Mouse (Mus musculus): ENCODE data around the gene Hist1h2be. TPM values are rescaled to one million over a fixed set of nuclear protein-coding genes. Genes with fewer than 3 reads are reported as not detected.

Gene Hist1h2be
- polyA plus RNA-seq (2015; fragmentation: Illumina TruSeq; extraction: RNeasy Lipid Tissue Mini Kit (QIAGEN cat#74804); ENCODE audit: low read depth, low replicate concordance): 6.4 TPM

DNA sequence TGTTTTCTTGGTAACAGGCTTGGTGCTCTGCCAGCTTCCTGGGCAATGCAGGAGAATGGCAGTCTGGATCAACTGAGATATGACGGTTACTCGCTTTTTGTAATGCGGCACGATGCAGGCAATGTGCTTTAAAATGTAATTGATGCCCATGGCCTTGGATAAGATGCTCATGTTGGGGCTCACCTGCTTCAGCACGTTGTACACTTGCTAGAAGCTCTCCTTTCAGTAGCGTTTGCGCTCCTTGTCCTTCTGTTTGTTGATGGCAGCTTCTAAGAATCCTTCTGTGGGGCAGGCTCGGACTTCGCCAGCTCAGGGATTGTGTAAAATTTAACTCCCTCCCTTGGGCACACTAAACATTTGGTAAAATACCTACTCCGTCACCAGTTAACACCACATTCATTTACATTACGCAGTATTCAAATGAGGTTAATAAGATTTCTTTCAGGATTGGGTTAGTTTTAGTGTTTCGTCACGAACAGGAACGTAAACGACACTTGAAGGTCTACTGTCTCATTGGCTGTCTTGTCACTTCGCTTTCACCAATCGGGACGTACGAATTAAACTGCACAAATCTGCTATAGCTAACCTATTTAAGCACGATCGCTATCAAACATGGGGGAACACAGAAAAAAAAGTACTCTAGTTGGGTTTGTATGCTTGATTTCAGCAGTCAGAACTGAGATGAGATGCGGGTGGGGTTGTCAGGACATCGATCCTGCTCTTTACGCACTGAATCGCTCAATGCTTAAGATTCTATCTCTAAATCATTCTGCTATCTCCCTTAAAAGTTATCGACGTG, at the start of gene Hist1h2be:
Gene Hist1h2be (minus strand): TSS at position 392 of the 799 bp plus-strand sequence.

DNA sequence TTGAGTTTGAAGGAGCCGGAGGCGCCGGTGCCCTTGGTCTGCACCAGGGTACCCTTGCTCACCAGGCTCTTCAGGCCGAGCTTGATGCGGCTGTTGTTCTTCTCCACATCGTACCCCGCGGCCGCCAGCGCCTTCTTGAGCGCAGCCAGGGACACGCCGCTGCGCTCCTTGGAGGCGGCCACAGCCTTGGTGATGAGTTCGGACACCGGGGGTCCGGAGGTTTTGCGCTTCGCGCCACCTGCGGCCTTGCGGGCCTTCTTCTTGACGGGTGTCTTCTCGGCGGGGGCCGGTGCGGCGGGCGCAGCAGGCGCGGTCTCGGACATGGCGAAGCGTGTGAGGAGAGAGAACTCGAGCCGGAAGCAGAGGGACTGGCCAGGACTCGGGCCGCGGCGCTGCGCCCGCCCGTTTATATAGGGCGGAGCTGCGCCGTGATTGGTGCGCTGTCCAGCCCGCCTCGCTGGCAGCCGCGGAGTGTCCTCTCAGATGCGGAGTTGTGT, 1.3 kb upstream of the Hist1h2be start, which contains the start of gene Hist1h1e:
Gene Hist1h1e (minus strand): TSS at position 384 of the 497 bp plus-strand sequence.

DNA sequence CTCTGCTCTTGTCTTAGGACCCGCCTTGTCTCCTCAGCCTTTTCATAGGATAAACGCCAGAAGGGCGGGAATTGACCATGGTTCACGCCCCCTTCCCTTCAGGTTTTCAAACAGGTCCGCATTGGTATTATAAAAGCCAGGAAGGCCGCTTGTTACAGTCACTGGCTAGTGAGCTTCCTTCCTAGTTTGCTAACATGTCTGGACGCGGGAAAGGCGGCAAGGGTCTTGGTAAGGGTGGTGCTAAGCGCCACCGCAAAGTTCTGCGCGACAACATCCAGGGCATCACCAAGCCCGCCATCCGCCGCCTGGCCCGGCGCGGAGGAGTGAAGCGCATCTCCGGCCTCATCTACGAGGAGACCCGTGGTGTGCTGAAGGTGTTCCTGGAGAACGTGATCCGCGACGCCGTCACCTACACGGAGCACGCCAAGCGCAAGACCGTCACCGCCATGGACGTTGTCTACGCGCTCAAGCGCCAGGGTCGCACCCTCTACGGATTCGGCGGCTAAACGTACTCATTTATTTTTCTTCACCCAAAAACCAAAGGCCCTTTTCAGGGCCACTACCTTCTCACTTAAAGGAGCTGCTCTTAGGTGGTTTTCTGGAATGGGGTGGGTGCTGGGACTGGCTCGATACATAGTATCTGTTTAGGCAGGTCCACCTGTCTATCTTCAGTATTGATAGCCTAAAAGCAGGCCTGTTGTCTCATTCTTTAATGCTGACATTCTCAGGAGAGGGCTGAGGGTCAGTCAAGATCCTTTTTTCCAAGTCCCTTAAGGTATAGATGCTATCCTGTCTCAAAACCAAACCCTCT, 39.3 kb downstream of the Hist1h2be start, which contains the start of gene Hist1h4d:
Gene Hist1h4d (plus strand): TSS at position 191 of the 811 bp plus-strand sequence.

DNA sequence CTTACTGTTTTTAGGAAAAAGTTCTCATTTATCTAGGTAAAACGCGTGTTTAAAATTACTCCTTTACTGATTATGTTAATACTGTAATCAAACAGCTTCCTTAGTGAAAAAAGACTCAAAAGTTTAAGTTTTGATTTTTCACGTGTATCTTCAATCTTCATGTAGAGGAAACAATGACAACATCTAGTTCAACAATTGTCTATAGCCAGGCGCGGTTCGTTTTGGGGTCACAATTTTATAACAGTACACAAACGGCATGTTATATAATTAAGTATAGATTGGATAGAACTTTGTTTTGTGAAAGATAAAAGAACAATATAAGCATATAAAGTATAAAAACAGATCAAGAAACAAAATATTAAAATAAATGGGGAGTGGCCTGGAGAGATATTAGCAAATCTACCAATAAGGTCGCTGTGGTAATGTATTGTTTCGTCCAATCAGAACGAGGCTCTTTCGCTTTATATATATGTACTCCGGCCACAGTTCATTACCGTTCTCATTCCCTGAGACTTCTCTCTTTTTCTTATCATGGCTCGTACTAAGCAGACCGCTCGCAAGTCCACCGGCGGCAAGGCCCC, 45.6 kb downstream of the Hist1h2be start, which contains the start of gene Hist1h3d:
Gene Hist1h3d (plus strand): TSS at position 493 of the 581 bp plus-strand sequence.

DNA sequence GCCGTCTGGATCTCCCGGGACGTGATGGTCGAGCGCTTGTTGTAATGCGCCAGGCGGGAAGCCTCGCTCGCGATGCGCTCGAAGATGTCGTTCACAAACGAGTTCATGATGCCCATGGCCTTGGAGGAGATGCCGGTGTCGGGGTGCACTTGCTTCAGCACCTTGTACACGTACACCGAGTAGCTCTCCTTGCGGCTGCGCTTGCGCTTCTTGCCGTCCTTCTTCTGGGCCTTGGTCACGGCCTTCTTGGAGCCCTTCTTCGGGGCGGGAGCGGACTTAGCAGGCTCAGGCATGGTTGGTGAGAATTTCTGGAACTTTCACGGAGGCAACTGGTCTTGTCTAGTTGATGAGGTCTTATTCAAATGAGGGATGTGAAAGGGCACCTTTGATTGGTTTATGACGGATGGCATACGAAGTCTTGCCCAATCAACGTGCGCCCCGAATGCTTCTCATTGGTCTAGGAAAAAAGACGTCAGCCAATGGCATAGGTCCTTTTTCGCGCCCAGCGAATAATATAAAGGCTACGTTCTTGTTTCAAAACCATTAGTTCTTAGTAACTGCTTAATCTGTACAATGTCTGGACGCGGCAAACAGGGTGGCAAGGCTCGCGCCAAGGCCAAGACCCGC, 46.9 kb downstream of the Hist1h2be start, which contains the start of the genes Hist1h2bf and Hist1h2ad:
Gene Hist1h2bf (minus strand): TSS at position 299 of the 627 bp plus-strand sequence.
Gene Hist1h2ad (plus strand): TSS at position 484 of the 627 bp plus-strand sequence.

DNA sequence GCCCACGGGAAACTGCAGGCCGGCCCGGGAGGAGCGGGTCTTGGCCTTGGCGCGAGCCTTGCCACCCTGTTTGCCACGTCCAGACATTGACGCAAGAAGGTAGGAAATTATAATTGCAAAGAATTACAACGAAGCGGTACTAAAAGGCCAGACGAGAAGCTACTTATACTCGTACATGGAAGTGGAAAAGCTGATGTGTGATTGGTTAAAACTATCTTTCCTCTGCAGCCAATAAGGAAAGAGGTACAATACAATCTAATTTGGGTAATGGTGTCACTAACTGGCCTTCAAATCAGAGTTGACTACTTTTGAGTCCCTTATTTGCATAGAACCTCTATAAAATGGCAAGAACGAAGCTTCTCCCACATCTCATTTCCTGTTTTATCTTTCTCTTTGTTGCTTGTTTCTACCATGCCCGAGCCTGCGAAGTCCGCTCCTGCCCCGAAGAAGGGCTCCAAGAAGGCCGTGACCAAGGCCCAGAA, 49.9 kb downstream of the Hist1h2be start, which contains the start of the genes Hist1h2ae and Hist1h2bg:
Gene Hist1h2ae (minus strand): TSS at position 199 of the 482 bp plus-strand sequence.
Gene Hist1h2bg (plus strand): TSS at position 375 of the 482 bp plus-strand sequence.

DNA sequence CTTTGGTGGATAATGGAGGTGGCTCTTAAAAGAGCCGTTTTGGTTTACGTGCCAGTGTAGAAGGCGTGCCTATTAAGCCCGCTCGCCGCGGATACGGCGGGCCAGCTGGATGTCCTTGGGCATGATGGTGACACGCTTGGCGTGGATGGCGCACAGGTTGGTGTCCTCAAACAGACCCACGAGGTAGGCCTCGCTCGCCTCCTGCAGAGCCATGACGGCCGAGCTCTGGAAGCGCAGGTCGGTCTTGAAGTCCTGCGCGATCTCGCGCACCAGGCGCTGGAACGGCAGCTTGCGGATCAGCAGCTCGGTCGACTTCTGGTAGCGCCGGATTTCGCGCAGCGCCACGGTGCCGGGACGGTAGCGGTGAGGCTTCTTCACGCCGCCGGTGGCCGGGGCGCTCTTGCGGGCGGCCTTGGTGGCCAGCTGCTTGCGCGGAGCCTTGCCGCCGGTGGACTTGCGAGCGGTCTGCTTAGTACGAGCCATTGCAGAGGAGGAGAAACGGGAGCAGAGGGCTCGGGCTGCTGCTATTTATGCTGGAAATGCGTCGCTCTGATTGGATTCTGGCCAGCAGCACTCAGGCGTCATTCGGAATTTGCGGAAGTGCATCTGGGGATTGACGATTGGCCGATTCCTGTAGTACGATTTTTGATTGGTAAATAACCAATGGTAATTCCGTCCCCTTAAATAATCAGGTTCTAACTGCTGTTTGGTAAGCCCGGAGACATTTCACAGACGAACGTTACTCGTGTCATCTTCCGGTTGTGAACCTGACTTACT, 58.9 kb downstream of the Hist1h2be start, which contains the start of gene Hist1h3e:
Gene Hist1h3e (minus strand): TSS at position 487 of the 777 bp plus-strand sequence.

DNA sequence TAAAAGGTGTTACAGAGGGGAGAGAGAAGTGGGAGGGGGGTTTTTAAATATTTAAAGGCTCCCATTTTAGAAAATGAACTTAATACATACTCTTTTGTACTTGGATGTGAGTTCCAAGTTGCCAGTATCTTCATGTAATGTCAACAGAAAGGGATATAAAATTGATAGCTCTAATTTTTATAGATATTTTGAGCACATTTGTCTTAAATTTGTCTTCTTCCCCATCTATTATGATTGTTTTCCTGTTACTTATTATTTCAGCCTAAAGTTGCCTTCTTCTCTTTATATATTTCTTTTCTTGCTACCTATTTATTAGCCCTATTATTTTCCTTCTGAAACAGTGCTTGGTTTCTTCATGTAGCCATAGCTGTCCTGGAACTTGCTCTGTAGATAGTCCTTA, 68.0 kb downstream of the Hist1h2be start, which contains the start of gene Hist1h1d:
Gene Hist1h1d (plus strand): TSS at position 301 of the 400 bp plus-strand sequence.

DNA sequence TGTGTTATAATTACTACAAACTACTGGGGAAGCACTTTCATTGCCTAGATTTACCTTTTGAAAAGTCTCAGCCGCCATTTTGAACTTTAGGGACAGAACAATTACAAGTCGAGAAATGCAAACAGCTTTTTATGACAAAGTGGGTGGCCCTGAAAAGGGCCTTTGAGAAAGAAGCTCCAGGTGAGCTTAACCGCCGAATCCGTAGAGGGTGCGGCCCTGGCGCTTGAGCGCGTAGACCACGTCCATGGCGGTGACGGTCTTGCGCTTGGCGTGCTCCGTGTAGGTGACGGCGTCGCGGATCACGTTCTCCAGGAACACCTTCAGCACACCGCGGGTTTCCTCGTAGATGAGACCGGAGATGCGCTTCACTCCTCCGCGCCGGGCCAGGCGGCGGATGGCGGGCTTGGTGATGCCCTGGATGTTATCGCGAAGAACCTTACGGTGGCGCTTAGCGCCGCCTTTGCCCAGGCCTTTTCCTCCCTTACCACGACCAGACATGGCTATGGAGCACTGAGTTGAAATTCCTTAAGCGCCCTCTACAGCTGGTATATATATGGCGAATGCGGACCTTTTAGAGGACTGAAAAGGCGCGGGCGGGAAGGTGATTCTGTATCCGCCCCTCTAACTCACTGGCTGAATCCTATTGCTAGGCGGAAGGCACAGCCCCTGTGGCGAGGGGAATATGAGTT, 69.6 kb downstream of the Hist1h2be start, which contains the start of gene Hist1h4f:
Gene Hist1h4f (minus strand): TSS at position 503 of the 689 bp plus-strand sequence.

DNA sequence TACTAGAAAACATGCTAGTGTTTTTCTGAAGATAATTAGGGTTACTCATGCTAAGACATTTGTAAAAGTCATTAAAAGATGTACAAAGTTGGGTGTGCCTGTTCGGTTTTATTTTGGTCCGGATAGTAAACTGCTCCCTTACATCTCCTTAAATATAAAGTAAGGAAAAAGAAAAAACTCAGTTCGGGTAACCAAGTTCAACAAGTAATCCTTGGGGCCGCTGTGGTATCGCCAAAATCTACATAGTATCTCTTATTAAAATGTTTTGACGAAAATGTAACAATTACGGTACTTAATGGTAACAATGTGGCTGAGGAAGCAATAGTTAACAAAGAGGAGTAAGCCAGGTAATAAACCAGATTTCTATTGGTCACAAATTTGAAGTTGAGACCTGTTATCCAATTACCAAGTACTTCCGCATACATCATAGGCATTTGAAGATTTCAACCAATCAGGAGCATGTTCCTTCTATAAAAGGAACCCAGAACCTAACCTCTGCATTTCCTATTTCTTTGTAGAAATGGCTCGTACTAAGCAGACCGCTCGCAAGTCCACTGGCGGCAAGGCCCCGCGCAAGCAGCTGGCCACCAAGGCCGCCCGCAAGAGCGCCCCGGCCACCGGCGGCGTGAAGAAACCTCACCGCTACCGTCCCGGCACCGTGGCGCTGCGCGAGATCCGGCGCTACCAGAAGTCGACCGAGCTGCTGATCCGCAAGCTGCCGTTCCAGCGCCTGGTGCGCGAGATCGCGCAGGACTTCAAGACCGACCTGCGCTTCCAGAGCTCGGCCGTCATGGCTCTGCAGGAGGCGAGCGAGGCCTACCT, 76.7 kb downstream of the Hist1h2be start, which contains the start of gene Hist1h3f:
Gene Hist1h3f (plus strand): TSS at position 88 of the 822 bp plus-strand sequence.

DNA sequence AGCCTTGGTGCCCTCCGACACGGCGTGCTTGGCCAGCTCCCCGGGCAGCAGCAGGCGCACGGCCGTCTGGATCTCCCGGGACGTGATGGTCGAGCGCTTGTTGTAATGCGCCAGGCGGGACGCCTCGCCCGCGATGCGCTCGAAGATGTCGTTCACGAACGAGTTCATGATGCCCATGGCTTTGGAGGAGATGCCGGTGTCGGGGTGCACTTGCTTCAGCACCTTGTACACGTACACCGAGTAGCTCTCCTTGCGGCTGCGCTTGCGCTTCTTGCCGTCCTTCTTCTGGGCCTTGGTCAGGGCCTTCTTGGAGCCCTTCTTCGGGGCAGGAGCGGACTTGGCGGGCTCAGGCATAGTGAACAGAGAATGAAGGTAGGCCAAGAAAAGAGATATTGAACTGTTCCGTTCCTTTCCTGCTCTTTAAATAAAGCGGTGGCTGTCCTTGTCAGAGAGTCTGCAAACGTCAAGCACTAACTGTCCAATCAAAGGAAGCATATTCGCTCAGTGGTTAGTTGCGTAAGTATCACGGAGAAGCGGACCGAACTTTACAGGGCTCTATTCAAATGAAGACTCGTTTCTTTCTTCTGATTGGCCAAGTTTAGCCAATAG, 77.8 kb downstream of the Hist1h2be start, which contains the start of gene Hist1h2bh:
Gene Hist1h2bh (minus strand): TSS at position 394 of the 609 bp plus-strand sequence.

DNA sequence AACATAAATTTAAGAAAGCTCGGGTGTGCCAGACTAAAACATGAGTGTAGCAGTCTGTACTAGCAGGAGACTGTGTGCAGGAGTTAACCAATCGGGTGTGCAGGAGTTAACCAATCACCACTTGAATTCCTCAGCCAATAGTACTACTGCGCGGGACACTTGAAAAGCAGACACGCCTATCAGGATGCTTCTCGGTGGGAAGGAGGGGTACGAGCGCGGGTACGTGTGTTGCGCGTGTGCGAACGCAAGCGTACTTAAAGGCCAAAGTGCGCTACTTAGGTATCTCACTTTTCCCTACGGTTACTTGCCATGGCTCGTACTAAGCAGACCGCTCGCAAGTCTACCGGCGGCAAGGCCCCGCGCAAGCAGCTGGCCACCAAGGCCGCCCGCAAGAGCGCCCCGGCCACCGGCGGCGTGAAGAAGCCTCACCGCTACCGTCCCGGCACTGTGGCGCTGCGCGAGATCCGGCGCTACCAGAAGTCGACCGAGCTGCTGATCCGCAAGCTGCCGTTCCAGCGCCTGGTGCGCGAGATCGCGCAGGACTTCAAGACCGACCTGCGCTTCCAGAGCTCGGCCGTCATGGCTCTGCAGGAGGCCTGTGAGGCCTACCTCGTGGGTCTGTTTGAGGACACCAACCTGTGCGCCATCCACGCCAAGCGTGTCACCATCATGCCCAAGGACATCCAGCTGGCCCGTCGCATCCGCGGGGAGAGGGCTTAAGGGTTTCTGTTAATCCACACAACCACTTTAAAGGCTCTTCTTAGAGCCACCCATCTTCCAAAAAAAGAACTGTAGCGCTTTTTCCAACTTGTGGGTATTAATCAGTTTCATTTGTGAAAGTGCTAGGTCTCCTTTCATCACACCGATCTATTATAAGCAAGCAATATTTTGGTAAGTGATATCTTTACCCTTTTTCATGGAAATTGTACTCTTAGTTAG, 85.5 kb downstream of the Hist1h2be start, which contains the start of gene Hist1h3g:
Gene Hist1h3g (plus strand): TSS at position 286 of the 939 bp plus-strand sequence.

